Mouse (Mus musculus): ENCODE measurements around the gene Zswim3.
A peak's percentile ranks its signal among the peaks of the same experiment; 100 is the strongest.

Zswim3 gene

GRCm38 (mm10) chr2:164804533-164805331 is at the start of gene Zswim3, which contains the start of gene Acot8:
Gene Zswim3, plus strand, starts transcription at chr2:164805098.
Gene Acot8, minus strand, starts transcription at chr2:164804882.
- DNase-seq (ENCODE audit: low spot score in 2 of 2), result peak; percentile 99 to 100

DNA sequence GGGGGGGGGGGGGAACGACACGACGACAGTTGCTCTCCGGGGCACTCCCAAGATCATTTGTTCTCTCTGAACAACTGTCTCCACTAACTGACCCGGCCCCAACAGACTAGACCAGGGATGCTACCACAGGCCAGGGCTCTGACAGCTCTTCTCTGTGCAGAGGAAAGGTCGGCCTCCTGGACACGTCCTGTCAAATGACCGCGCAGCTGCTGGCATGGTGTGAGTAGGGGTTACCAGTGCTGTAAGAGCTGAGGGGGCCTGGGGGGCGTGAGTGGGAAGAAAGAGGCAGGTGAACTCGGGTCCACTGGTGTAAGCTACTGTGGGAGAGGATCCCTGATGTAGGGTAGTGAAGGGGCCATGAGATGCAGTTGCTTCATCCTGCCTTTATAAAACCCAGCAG is 47.1 kb upstream of the Zswim3 start:
- no peak for DNase-seq (ENCODE audit: low spot score in 2 of 2)

DNA sequence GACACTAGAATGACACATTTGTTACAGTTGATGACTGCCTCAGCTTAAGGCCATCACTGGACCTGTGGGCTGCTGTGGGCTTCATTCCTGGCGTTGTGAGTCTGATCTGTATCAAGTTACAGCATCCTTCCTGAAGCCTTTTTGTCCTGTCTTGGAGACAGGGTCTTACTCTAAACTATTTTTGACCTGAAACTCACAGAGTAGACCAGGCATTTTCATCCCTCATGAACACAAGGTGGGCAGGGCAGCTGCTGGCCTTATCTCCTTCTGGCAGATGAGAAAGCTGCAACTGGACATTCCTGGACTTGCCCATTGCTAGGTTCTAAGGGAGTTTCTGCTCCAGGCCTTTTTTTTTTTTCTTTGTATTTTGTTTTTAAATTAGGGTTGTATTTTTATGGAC is 46.2 kb upstream of the Zswim3 start:
- no peak for DNase-seq (ENCODE audit: low spot score in 2 of 2)

DNA sequence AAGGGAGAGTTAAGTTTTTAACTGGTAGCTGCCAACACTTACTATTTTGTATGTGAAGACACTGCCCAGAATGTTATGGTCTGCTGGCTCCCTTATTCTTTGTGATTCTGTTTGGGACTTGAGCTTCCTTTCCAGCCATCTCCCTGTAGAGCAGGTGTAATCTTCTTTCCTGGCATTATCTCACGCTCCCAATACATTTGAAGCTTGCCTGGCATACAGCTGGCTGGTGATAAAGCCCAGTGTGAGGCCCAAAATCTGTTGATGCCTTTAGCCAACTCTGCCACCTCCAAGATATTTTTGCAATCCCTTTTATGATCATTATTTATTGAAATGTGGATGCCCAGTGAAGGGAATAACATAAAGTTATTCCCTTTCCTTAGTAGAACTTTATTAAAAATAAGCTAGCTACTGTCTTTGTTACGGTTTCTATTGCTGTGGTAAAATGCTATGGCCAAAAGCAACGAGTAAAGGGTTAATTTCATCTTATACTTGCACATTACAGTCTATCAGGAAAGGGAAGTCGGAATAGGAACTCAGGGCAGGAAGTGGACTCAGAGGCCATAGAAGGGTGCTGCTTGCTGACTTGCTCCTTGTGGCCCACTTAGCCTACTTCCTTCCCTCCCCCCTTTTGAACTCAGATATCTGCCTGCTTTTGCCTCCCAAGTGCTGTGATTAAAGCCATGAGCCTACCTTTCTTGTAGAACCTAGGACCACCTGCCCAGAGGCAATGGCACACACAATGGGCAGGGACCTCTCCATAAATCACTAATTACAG is 44.7 kb upstream of the Zswim3 start:
- no peak for DNase-seq (ENCODE audit: low spot score in 2 of 2)

- DNase-seq (ENCODE audit: low spot score in 2 of 2), result no peak
Measured at GRCm38 (mm10) chr2:164761502-164761901, 43.4 kb upstream of the Zswim3 start.

DNA sequence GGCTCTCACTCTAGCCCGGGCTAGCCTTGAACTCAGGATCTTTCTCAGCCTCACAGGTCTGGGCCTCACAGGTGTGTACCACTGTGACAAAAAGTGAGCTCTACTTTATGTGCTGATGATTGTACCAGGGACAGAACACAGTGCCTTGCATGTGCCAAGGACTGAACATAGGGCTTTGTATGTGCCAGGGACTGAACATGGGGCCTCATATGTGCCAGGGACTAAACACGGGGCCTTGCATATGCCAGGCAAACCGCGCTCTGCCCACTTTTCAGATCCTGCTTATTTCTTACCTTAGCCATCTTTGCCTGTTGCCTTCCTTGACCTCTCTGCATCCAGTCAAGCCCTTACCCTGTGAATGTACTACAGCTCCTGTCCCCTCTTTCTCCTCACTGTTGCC is 42.9 kb upstream of the Zswim3 start:
- no peak for DNase-seq (ENCODE audit: low spot score in 2 of 2)

DNA sequence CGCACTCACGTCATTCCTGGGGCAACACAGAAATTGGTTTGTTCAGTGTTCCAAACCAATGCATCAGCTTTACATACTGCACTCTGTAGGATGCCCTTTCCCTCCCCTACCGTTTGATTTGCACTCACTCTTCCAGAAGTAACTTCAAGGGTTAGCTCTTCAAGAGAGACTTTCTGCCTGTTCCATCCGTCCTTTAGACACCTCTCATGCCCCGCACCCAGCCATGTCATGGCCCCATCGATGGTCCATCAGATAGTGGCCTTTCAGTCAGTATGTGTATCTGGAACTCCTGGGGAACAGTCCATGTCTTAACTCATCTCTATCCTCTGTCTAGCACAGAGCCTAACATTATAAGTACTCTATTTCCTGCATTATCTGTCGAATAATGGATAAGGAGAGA is 42.3 kb upstream of the Zswim3 start:
- DNase-seq (ENCODE audit: low spot score in 2 of 2), result no peak

GRCm38 (mm10) chr2:164765841-164766240 is 39.1 kb upstream of the Zswim3 start:
- no peak for DNase-seq (ENCODE audit: low spot score in 2 of 2)

DNA sequence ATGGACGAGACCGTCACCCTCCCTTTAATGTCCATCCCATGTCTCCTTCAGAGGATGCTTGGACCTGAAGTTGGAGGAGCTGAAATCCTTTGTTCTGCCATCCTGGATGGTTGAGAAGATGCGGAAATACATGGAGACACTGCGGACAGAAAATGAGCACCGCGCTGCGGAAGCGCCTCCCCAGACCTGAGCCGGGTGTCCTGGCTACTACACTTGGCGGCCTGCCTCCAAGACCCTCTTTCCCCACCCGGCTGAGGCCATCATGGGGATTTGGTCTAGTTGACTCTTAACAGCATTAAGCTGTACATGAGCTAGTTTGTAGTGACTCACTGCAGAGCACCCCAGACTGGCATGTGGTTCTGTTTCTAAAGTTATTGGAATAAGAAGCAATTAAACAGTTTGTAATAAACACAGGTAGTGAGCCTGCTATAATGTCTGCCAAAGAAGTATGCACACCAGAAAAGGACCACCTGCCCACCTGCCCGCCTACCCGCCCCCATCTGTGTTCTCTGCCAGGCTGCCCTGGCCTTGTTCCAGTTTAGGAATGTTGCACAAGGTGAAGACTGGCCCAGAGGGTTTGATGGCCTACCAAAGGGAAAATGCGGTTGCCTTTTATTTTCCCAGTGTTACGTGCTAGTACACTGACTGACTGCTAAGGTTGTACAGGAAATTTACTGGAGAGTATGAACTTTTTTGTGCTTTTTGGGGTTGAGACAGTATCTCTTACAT is 36.9 kb upstream of the Zswim3 start:
- no peak for DNase-seq (ENCODE audit: low spot score in 2 of 2)

DNA sequence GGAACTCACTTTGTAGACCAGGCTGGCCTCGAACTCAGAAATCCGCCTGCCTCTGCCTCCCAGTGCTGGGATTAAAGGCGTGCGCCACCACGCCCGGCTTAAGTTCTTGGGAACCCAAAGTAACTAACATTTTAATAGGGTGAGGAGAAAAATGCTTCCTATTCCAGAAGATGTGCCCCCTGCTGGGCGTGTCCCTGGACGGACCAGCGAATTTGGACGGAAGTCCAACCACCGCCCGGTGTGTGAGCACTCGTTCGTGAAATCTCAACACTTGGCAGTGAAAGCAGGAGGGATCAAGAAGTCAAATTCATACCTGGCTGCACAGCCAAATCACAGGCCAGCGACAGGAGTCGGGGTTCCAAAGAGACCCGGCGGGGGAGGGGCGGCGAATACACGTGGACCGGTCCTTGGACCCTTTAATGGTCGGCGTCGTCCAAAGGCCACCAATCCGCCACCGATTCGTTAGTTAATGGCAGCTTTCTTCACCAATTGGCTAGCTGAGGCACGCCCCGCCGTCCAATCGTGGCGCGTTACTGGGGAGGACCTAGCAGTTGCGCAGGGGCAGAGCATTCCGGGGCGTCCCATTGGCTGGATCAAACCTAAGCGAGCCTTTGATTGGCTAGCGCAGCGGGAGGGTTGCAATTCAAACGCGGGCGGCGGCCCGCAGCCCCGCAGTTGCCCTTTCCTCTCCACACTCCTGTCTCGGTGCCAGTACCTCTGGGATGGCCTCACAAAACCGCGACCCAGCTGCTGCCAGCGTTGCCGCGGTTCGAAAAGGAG is 35.5 kb upstream of the Zswim3 start, which contains the start of gene Ube2c:
Gene Ube2c (plus strand): TSS at position 641 of the 780 bp plus-strand sequence.
- DNase-seq (ENCODE audit: low spot score in 2 of 2), result peak; percentile 96 to 98

- DNase-seq (ENCODE audit: low spot score in 2 of 2), result no peak
Measured at GRCm38 (mm10) chr2:164770279-164770678, 34.6 kb upstream of the Zswim3 start.

- no peak for DNase-seq (ENCODE audit: low spot score in 2 of 2)
Measured at GRCm38 (mm10) chr2:164771123-164771522, 33.8 kb upstream of the Zswim3 start.

DNA sequence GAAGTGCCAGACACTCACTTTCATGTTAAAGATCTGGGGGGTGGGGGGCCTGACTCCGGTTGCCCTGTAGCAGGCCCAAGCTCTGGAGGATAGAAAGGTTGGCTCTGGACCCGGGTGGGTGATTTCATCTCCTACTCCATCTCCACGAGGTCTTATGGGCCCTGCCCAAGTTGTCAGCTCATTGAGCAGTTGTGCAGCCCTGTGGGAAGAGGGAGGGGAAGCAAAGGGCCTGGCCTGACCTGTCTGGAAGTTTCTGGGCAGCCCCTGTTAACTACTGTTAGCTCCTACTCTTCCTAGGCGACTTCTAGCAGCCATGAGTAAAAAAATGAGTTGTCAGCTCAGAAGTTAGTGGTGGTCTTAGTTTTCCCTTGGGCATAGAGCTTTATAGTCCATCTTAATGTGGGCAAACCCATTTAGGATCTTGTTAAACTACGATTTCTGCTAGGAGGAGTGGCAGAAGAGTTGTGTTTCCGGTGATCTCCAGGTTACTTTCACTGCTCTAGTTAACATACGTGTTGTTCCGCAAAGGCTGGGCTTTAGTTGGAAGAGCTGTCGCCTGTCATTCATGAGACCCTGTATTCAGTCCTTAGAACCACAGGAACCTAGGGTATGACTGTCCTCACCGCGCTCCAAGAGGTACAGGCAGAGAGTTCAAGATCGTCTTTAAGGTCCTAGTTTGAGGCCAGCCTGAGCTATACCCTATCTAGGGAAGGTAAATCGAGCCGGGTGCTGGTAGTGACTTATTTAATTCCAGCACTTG is 31.5 kb upstream of the Zswim3 start:
- no peak for DNase-seq (ENCODE audit: low spot score in 2 of 2)

DNA sequence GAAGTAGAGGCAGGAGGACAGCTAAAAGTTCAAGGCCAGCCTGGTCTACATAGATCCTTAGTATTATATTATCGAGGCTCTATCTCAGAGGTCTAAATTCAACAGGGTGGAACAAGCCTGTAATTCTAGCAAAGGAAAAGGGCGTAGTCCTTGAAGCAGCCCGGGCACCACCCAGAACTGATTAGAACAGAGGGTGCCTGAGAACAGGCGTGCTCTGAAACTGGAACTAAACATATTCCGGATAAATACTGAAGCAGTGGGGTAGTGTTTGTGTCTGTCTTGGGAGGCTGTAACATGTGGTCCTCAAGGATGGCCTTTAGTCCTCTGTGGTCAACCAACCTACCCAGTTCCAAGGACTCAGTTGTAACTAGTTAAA is 30.9 kb upstream of the Zswim3 start:
- no peak for DNase-seq (ENCODE audit: low spot score in 2 of 2)

- no peak for DNase-seq (ENCODE audit: low spot score in 2 of 2)
Measured at GRCm38 (mm10) chr2:164776130-164776529, 28.8 kb upstream of the Zswim3 start.

DNA sequence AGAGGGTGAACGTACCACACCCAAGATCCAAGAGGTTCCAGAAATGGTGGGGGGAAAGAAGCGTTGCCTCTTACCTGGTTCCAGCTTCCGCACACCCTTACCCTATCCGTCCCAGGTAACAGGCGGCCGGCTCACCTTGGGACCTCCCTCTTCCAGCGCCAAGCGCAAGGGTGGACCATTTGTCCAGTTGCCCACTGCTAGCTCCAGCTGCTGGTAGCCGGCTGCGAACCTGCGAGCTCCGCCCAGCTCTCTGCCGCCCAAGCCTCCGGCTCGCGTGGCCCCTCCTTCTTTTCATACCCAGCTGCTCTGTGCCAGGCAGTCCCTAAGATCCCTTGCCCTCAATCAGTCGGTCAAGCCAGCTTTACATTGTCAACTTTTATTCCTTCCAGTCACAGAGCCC is 28.1 kb upstream of the Zswim3 start:
- no peak for DNase-seq (ENCODE audit: low spot score in 2 of 2)

- DNase-seq (ENCODE audit: low spot score in 2 of 2), result no peak
Measured at GRCm38 (mm10) chr2:164777246-164778014, 27.5 kb upstream of the Zswim3 start.

DNA sequence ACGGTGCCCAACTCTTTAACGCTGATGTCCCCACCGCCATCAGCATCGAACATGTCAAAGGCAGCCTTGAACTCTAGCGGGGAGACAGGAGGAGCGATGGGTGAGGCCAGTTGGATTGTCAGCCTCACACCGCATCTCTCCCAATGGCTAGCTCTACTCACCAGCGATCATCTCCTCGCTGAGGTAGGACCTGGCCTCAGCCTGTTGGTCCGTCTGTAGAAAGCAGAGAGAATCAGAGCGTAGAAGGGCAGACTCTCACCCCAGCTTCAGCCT is 26.9 kb upstream of the Zswim3 start:
- DNase-seq (ENCODE audit: low spot score in 2 of 2), result no peak

- no peak for DNase-seq (ENCODE audit: low spot score in 2 of 2)
Measured at GRCm38 (mm10) chr2:164778809-164779208, 26.1 kb upstream of the Zswim3 start.

DNA sequence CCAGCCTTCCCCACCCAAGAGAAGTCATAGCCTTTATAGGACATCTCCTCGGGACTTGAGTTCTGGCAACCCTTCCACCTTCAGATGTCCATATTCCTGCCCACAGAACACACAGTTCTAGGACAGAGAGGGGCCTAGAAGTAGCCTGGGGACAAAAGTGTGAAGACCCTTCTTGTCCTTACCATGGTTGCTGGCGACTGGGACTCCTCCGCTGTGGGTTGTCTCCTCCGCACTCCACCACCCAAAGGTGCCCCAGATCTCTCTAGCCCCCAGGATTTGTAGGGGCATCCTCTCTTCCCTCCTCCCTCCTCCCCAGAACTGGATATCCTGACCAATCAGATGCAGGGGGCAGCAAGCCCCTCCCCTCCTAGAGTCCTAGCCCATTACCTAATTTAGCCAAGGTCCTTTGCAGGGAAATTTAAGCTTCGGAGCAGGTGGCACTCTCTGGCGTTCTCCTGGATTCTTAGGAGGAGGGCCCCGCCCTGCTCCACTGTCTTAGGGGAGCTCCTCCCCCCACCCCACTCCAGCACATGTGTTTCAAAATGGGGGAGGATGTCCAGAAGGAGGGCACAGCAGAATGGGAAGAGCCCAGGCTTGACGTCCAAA is 25.3 kb upstream of the Zswim3 start, which contains the start of gene Tnnc2:
Gene Tnnc2 (minus strand): TSS at position 487 of the 606 bp plus-strand sequence.
- DNase-seq (ENCODE audit: low spot score in 2 of 2), result no peak
